Mouse (Mus musculus) myocyte (in vitro differentiated cells): Measurements from ENCODE around the gene Sphk1.

ENCODE experiments used
- E2F4 ChIP-seq: IDR thresholded peaks from one replicate; pipeline ENCODE4 v1.6.1; 2011; ENCODE audit warnings: mild to moderate bottlenecking, control low read depth, moderate library complexity; ENCODE audit not compliant: insufficient read depth
- MAX ChIP-seq: IDR thresholded peaks from one replicate; pipeline ENCODE4 v1.6.1; 2011; ENCODE audit warnings: low read depth, mild to moderate bottlenecking, control low read depth
- POLR2A ChIP-seq: IDR thresholded peaks from one replicate; pipeline ENCODE4 v1.6.1; 2011; ENCODE audit warnings: low read depth, mild to moderate bottlenecking, control low read depth, moderate library complexity; ENCODE audit not compliant: insufficient read length
- POLR2AphosphoS2 ChIP-seq: IDR thresholded peaks from one replicate; pipeline ENCODE4 v1.6.1; 2011; ENCODE audit warnings: low read depth, control low read depth; ENCODE audit not compliant: insufficient read length
- SRF ChIP-seq: IDR thresholded peaks from one replicate; pipeline ENCODE4 v1.6.1; 2011; ENCODE audit warnings: low read depth; ENCODE audit not compliant: control insufficient read depth, insufficient read length
- TCF12 ChIP-seq: IDR thresholded peaks from one replicate; pipeline ENCODE4 v1.6.1; 2011; ENCODE audit warnings: mild to moderate bottlenecking, control low read depth; ENCODE audit not compliant: poor library complexity, insufficient read depth, severe bottlenecking
- TCF3 ChIP-seq: IDR thresholded peaks from one replicate; pipeline ENCODE4 v1.6.1; 2011; ENCODE audit warnings: low read depth, control low read depth; ENCODE audit not compliant: insufficient read length
- USF1 ChIP-seq: IDR thresholded peaks from one replicate; pipeline ENCODE4 v1.6.1; 2011; ENCODE audit warnings: low read depth, mild to moderate bottlenecking, control low read depth, moderate library complexity

GRCm38 (mm10) chr11:116531371-116532191 is 856 bp downstream of the Sphk1 start:
- TF ChIP-seq TCF12 (no peak), POLR2AphosphoS2 (no peak), POLR2A (no peak), USF1 (no peak), TCF3 (no peak), MAX (no peak), E2F4 (no peak), SRF (no peak)
